Mouse (Mus musculus) embryonic facial prominence, embryonic 12.5 days (tissue): Measurements from ENCODE around the gene Cnbd2. TPM values are rescaled to one million over a fixed set of nuclear protein-coding genes. Genes with fewer than 3 reads are reported as not detected.
"Not testable (repeated sequence)": the region's sequence is repeated elsewhere in the genome, so short reads cannot be mapped to it uniquely, and the experiment has no call there.

Source experiments
- ATAC-seq: fragments of 200-750 bp; cut with Nextera tagmentation; 2 replicates; pipeline ENCODE4 v1.8.0; 2017; ENCODE audit not compliant: insufficient number of reproducible peaks, insufficient read depth, low FRiP score, low TSS enrichment
- H3K27ac ChIP-seq: fragments of 300-500 bp; sonication (generic); 2 replicates; pipeline ENCODE4 v1.5.1; 2016; ENCODE audit warnings: mild to moderate bottlenecking
- H3K27me3 ChIP-seq: fragments of 300-500 bp; sonication (generic); 2 replicates; pipeline ENCODE4 v1.6.1; 2016; ENCODE audit warnings: mild to moderate bottlenecking, moderate library complexity
- H3K36me3 ChIP-seq: fragments of 300-500 bp; sonication (generic); 2 replicates; pipeline ENCODE4 v1.6.1; 2016; ENCODE audit warnings: mild to moderate bottlenecking
- H3K4me1 ChIP-seq: fragments of 300-500 bp; sonication (generic); 2 replicates; pipeline ENCODE4 v1.6.1; 2016
- H3K4me2 ChIP-seq: fragments of 300-500 bp; sonication (generic); replicated peaks from 2 replicates; pipeline ENCODE4 v1.6.1; 2016; ENCODE audit warnings: mild to moderate bottlenecking, moderate library complexity
- H3K4me3 ChIP-seq: fragments of 300-500 bp; sonication (generic); 2 replicates; pipeline ENCODE4 v1.5.1; 2016; ENCODE audit warnings: mild to moderate bottlenecking
- H3K9ac ChIP-seq: fragments of 300-500 bp; sonication (generic); 2 replicates; pipeline ENCODE4 v1.6.1; 2016; ENCODE audit warnings: mild to moderate bottlenecking, moderate library complexity
- H3K9me3 ChIP-seq: fragments of 300-500 bp; sonication (generic); 2 replicates; pipeline ENCODE4 v1.6.1; 2016; ENCODE audit warnings: mild to moderate bottlenecking, moderate library complexity
- WGBS: fragments of 180-500 bp; shearing (Covaris S2); methylation state at CpG from one replicate; pipeline ENCODE4 v1.1.7; 2016; 5-methylcytosine and 5-hydroxymethylcytosine counted together
- polyA plus RNA-seq: library from polyadenylated mRNA; unstranded; fragments of >200 nt; fragmentation: Nextera tagmentation; extraction: Ambion mirVana; gene quantifications from 2 replicates; pipeline ENCODE4 v1.2.1, GENCODE M21; 2016

Cnbd2 gene
- polyA plus RNA-seq, 1 experiment from 2014 or later, result 5.1 TPM

GRCm38 (mm10) chr2:156349286-156349848 is 37.3 kb downstream of the Cnbd2 start:
- Histone ChIP-seq H3K9me3 (no peaks in the 10 kb centered on the region), H3K4me1 (no peaks in the 10 kb centered on the region), H3K27me3 (no peaks in the 10 kb centered on the region), H3K4me3 (no peak overlapping the region), H3K36me3 (no peaks in the 10 kb centered on the region), H3K27ac (no peak overlapping the region), H3K4me2 (no peak overlapping the region), H3K9ac (no peak overlapping the region)
- WGBS, result 89% methylated on average over 4 of the region's 4 CpGs
- no peak for ATAC-seq

- H3K36me3 ChIP-seq, result no peaks in the 10 kb centered on the region
- no peak for ATAC-seq
- no peak overlapping the region for H3K9ac ChIP-seq
- H3K4me3 ChIP-seq, result no peak overlapping the region
- no peaks in the 10 kb centered on the region for H3K9me3 ChIP-seq
- no peaks in the 10 kb centered on the region for H3K4me1 ChIP-seq
- WGBS, result 83% methylated on average over 7 of the region's 7 CpGs
- H3K27ac ChIP-seq, result no peak overlapping the region
- H3K27me3 ChIP-seq, result no peaks in the 10 kb centered on the region
- no peak overlapping the region for H3K4me2 ChIP-seq
These were observed 39.1 kb downstream of the Cnbd2 start for GRCm38 (mm10) chr2:156351243-156351642.

GRCm38 (mm10) chr2:156352413-156353165 is 40.5 kb downstream of the Cnbd2 start:
- no peak overlapping the region for H3K4me3 ChIP-seq
- no peak overlapping the region for H3K4me2 ChIP-seq
- H3K9me3 ChIP-seq, result no peaks in the 10 kb centered on the region
- no peak overlapping the region for H3K9ac ChIP-seq
- WGBS, result 78% methylated on average over 8 of the region's 8 CpGs
- H3K27me3 ChIP-seq, result no peaks in the 10 kb centered on the region
- no peak for ATAC-seq
- no peak overlapping the region for H3K27ac ChIP-seq
- no peaks in the 10 kb centered on the region for H3K36me3 ChIP-seq
- H3K4me1 ChIP-seq, result no peaks in the 10 kb centered on the region

- H3K9ac ChIP-seq, result no peak overlapping the region
- no peak overlapping the region for H3K27ac ChIP-seq
- no peaks in the 10 kb centered on the region for H3K36me3 ChIP-seq
- H3K9me3 ChIP-seq, result no peaks in the 10 kb centered on the region
- H3K27me3 ChIP-seq, result no peaks in the 10 kb centered on the region
- 38% methylated on average over 7 of the region's 7 CpGs for WGBS
- H3K4me3 ChIP-seq, result no peak overlapping the region
- ATAC-seq, result no peak
- H3K4me1 ChIP-seq, result no peaks in the 10 kb centered on the region
- H3K4me2 ChIP-seq, result no peak overlapping the region
These were observed 41.2 kb downstream of the Cnbd2 start for GRCm38 (mm10) chr2:156353265-156353692.

- no peaks in the 10 kb centered on the region for H3K27me3 ChIP-seq
- H3K4me2 ChIP-seq, result no peak overlapping the region
- no peak overlapping the region for H3K4me3 ChIP-seq
- no peaks in the 10 kb centered on the region for H3K4me1 ChIP-seq
- no peaks in the 10 kb centered on the region for H3K36me3 ChIP-seq
- no peak overlapping the region for H3K27ac ChIP-seq
- H3K9ac ChIP-seq, result no peak overlapping the region
- ATAC-seq, result no peak
- H3K9me3 ChIP-seq, result no peaks in the 10 kb centered on the region
- 79% methylated on average over 7 of the region's 7 CpGs for WGBS
These were observed 43.9 kb downstream of the Cnbd2 start for GRCm38 (mm10) chr2:156356031-156356430.

GRCm38 (mm10) chr2:156368465-156368864 is 56.4 kb downstream of the Cnbd2 start:
- H3K9ac ChIP-seq, result no peak overlapping the region
- H3K27me3 ChIP-seq, result no peaks in the 10 kb centered on the region
- no peak overlapping the region for H3K27ac ChIP-seq
- no peaks in the 10 kb centered on the region for H3K4me1 ChIP-seq
- no peak for ATAC-seq
- no peak overlapping the region for H3K4me2 ChIP-seq
- no peaks in the 10 kb centered on the region for H3K9me3 ChIP-seq
- H3K4me3 ChIP-seq, result no peak overlapping the region
- 72% methylated on average over 3 of the region's 3 CpGs for WGBS
- H3K36me3 ChIP-seq, result no peaks in the 10 kb centered on the region

- Histone ChIP-seq H3K27me3 (no peaks in the 10 kb centered on the region), H3K9me3 (no peaks in the 10 kb centered on the region), H3K4me3 (no peak overlapping the region), H3K4me2 (no peak overlapping the region), H3K4me1 (no peaks in the 10 kb centered on the region), H3K27ac (no peak overlapping the region), H3K9ac (no peak overlapping the region), H3K36me3 (no peaks in the 10 kb centered on the region)
- WGBS, result 77% methylated on average over 7 of the region's 7 CpGs
- ATAC-seq, result no peak
These were observed 58.8 kb downstream of the Cnbd2 start for GRCm38 (mm10) chr2:156370896-156371295.

- Histone ChIP-seq H3K9me3 (no peaks in the 10 kb centered on the region), H3K4me1 (no peaks in the 10 kb centered on the region), H3K4me3 (no peak overlapping the region), H3K27ac (no peak overlapping the region), H3K36me3 (no peaks in the 10 kb centered on the region), H3K4me2 (no peak overlapping the region), H3K27me3 (no peaks in the 10 kb centered on the region), H3K9ac (no peak overlapping the region)
- ATAC-seq, result no peak
- 84% methylated on average over 7 of the region's 7 CpGs for WGBS
These were observed 64.9 kb downstream of the Cnbd2 start for GRCm38 (mm10) chr2:156376956-156377355.

GRCm38 (mm10) chr2:156379929-156380328 is 67.8 kb downstream of the Cnbd2 start:
- H3K4me2 ChIP-seq, result no peak overlapping the region
- no peaks in the 10 kb centered on the region for H3K36me3 ChIP-seq
- H3K27me3 ChIP-seq, result no peaks in the 10 kb centered on the region
- H3K27ac ChIP-seq, result no peak overlapping the region
- no peak for ATAC-seq
- no peaks in the 10 kb centered on the region for H3K9me3 ChIP-seq
- WGBS, result 86% methylated on average over 10 of the region's 10 CpGs
- no peak overlapping the region for H3K9ac ChIP-seq
- no peak overlapping the region for H3K4me3 ChIP-seq
- no peaks in the 10 kb centered on the region for H3K4me1 ChIP-seq

GRCm38 (mm10) chr2:156381350-156381749 is 69.3 kb downstream of the Cnbd2 start:
- Histone ChIP-seq H3K4me1 (no peaks in the 10 kb centered on the region), H3K4me2 (no peak overlapping the region), H3K9me3 (no peaks in the 10 kb centered on the region), H3K9ac (no peak overlapping the region), H3K4me3 (no peak overlapping the region), H3K36me3 (no peaks in the 10 kb centered on the region), H3K27ac (no peak overlapping the region), H3K27me3 (no peaks in the 10 kb centered on the region)
- 65% methylated on average over 4 of the region's 4 CpGs for WGBS
- no peak for ATAC-seq

GRCm38 (mm10) chr2:156392461-156393154 is 80.5 kb downstream of the Cnbd2 start:
- H3K4me1 ChIP-seq, H3K36me3 ChIP-seq, H3K27me3 ChIP-seq, H3K27ac ChIP-seq, H3K9me3 ChIP-seq: not testable (repeated sequence)
- WGBS, result 2% methylated on average over 22 of the region's 63 CpGs
- H3K9ac ChIP-seq, result 0 out of 2 replicates have a peak overlapping the region, but pooled peaks have one; percentile 42
- H3K4me2 ChIP-seq, result peak overlapping the region; percentile 32
- ATAC-seq, result peak; percentile 81; the same call in 1 of the 2 replicates
- H3K4me3 ChIP-seq, result peak overlapping the region; percentile 35
